ENCODE assay signal across 23 mouse cellular contexts in the genomic region with DNA sequence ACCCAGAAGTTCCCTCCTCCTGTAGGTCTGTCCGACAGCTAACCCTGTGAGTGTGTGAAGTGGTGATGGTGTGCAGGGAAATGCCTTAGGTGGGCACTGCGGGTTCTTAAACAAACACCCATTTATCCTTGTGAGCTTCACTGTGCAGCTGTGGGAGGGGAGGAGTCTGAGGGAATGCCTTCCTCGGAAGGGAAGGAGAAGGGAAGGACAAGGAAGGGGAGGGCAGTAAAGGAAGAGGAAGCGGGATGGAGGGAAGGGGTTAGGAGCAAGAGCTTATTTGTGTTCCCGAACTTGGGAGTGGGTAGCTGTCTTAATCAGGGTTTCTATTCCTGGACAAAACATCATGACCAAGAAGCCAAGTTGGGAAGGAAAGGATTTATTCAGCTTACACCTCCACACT. TPM values are rescaled to one million over a fixed set of nuclear protein-coding genes. Genes with fewer than 3 reads are reported as not detected.
DNase-seq lines count a peak whose midpoint lies in the region; ATAC-seq lines count a peak whose summit lies in the region.
"Had no signal": no experiment of that assay in that cellular context is flagged by ENCODE, and none has a peak within 500 bp of the region (broad histone marks: within the 10 kb centered on the region; RNA-seq: fewer than 3 reads in every experiment).

No protein-coding gene starts in this region.

- peak; percentile 75 for ATAC-seq in frontal cortex, adult (ENCODE audit: low TSS enrichment)
- ATAC-seq: activated CD4-positive, CD25-positive, alpha-beta regulatory T cell, adult 4 months; CD4-positive, CD25-positive, alpha-beta regulatory T cell, adult 4 months; forebrain, embryonic 14.5 days; forebrain, embryonic 16.5 days; Patski had no signal

- no peak for DNase-seq in frontal cortex, postnatal 25 days (ENCODE audit: low spot score in 2 of 2)
- peak; percentile 52 for DNase-seq in right cerebral cortex, adult 18-20 months
- DNase-seq in right cerebral cortex, postnatal 10 days (ENCODE audit: low spot score in 2 of 2), result no peak
- DNase-seq in brain, adult 2 months (ENCODE audit: low read depth, low spot score), result peak; percentile 59
- DNase-seq in telencephalon, adult 2 months (ENCODE audit: low read depth, low spot score), result peak; percentile 58
- no peak for DNase-seq in ovary, postnatal 10 days (ENCODE audit: low spot score)
- no peak for DNase-seq in adrenal gland, postnatal 10 days
- DNase-seq: adrenal gland, adult 8-10 months; adrenal gland, postnatal 25 days; B cell, adult 2 months; cerebellum, adult 11-12 months; cerebellum, adult 2 months; cerebellum, adult 9-10 months; cerebellum, postnatal 10 days; cerebellum, postnatal 25 days; embryo, embryonic 11 days had no signal

RNA-seq across cellular contexts. Expression of a gene that starts 27.6 kb away (rescaled TPM):
- total RNA-seq in adrenal gland, postnatal 10 days (2021), result under 1 TPM; 0.84 to 0.97 TPM
- total RNA-seq: CH12.LX had no signal

Comparison
In these comparisons a context has a peak if more than half of its experiments do, and no peak if none do; other contexts are left out.
1. DNase-seq: peak in right cerebral cortex, adult 18-20 months (single experiment), brain, adult 2 months (single experiment) and telencephalon, adult 2 months (single experiment); none in frontal cortex, postnatal 25 days (0 of 2), right cerebral cortex, postnatal 10 days (0 of 2), ovary, postnatal 10 days (single experiment) and adrenal gland, postnatal 10 days (single experiment).